14 mouse cellular contexts compared by ENCODE assay signal in the genomic region with DNA sequence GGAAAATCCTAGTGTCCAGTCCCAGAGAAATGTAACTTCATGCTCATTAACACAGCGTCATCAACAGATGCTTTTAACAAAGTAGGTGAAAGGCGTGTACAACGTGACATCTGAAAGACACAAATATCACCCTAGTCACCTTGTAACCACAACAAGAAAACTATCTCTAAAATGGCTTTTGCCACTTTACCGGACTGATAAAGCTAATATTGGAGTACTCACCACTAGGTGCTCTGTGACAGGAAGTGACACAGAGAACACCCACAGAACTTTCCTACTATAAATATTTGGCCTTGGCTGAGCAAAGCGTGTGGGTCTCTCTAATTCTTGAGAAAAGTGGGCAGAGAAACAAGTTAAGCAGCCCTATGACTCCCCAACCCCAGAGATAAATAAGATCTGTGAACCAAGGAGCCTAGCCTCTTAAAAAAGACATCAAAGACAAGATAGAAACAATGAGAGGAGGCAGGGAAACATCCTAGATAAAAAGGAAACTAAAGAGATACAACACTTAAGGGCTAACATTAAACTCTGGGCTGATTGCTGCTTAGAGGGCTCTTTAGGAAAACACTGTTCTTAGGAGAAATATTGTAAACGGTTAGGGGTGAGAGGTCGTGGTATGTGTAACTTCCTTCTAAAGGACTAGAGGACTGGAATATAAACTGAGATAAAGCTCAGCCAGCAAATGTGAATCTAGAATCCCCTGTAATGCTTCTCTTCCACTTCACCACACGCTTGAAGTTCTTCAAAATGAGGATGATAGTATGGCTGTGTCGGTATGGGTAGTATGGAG. TPM values are rescaled to one million over a fixed set of nuclear protein-coding genes. Genes with fewer than 3 reads are reported as not detected.
A peak's percentile ranks its signal among the peaks of the same experiment; 100 is the strongest.
DNase-seq lines count a peak whose midpoint lies in the region; ATAC-seq and TF ChIP-seq lines count a peak whose summit lies in the region.
"Had no signal": no experiment of that assay in that cellular context is flagged by ENCODE, and none has a peak within 500 bp of the region (broad histone marks: within the 10 kb centered on the region; RNA-seq: fewer than 3 reads in every experiment).

No protein-coding gene starts in this region.

- peak overlapping the region; percentile 8; the same call in 1 of the 2 replicates for H3K4me2 ChIP-seq in lung, embryonic 16.5 days (ENCODE audit: low read depth, low read length)
- H3K4me2 ChIP-seq in midbrain, embryonic 14.5 days (ENCODE audit: low read length), result no peak overlapping the region
- H3K4me2 ChIP-seq: embryonic facial prominence, embryonic 15.5 days; forebrain, embryonic 15.5 days; liver, embryonic 13.5 days had no signal

- ATAC-seq in lung, embryonic 16.5 days (ENCODE audit: low read depth), result peak; percentile 66; the same call in 1 of the 2 replicates
- ATAC-seq in midbrain, embryonic 14.5 days (ENCODE audit: low FRiP score, low TSS enrichment), result no peak
- ATAC-seq: forebrain, embryonic 15.5 days had no signal

- no peak for TF ChIP-seq CTCF in lung, adult 2 months (IDR thresholded peaks at IDR 0.05; ENCODE audit: insufficient read depth, low read length)

- no peak overlapping the region for H3K4me3 ChIP-seq in heart, embryonic 10.5 days
- no peak overlapping the region for H3K4me3 ChIP-seq in lung, embryonic 16.5 days (ENCODE audit: low read length)
- no peak overlapping the region for H3K4me3 ChIP-seq in lung, adult 2 months (replicated peaks; ENCODE audit: extremely low read depth, low read depth, low read length)
- no peak overlapping the region for H3K4me3 ChIP-seq in midbrain, embryonic 14.5 days (replicated peaks; ENCODE audit: low read depth, low read length)
- H3K4me3 ChIP-seq: embryonic facial prominence, embryonic 15.5 days; forebrain, embryonic 15.5 days; liver, embryonic 13.5 days had no signal

- H3K27ac ChIP-seq in heart, embryonic 10.5 days, result 0 out of 2 replicates have a peak overlapping the region, but pooled peaks have one; percentile 6
- H3K27ac ChIP-seq in lung, embryonic 16.5 days (ENCODE audit: low read length), result peak overlapping the region; percentile 61
- H3K27ac ChIP-seq in midbrain, embryonic 14.5 days (replicated peaks; ENCODE audit: low read depth, low read length), result no peak overlapping the region
- H3K27ac ChIP-seq: embryonic facial prominence, embryonic 15.5 days; forebrain, embryonic 15.5 days; liver, embryonic 13.5 days had no signal

- no peak overlapping the region for H3K9ac ChIP-seq in lung, embryonic 16.5 days (ENCODE audit: low read length)
- no peak overlapping the region for H3K9ac ChIP-seq in midbrain, embryonic 14.5 days (replicated peaks; ENCODE audit: low read length)
- H3K9ac ChIP-seq: embryonic facial prominence, embryonic 15.5 days; forebrain, embryonic 15.5 days; liver, embryonic 13.5 days had no signal

- 39% methylated on average over 9 of the region's 9 CpGs for WGBS in heart, embryonic 10.5 days
- WGBS in lung, embryonic 16.5 days, result 23% methylated on average over 9 of the region's 9 CpGs
- 39% methylated on average over 9 of the region's 9 CpGs for WGBS in lung, adult 2 months
- 85% methylated on average over 9 of the region's 9 CpGs for WGBS in midbrain, embryonic 14.5 days

- no peaks in the 10 kb centered on the region for H3K9me3 ChIP-seq in heart, embryonic 10.5 days
- no peaks in the 10 kb centered on the region for H3K9me3 ChIP-seq in lung, embryonic 16.5 days (ENCODE audit: control insufficient read depth, low read length)
- H3K9me3 ChIP-seq in midbrain, embryonic 14.5 days (ENCODE audit: control insufficient read depth, low read length), result no peaks in the 10 kb centered on the region
- H3K9me3 ChIP-seq: embryonic facial prominence, embryonic 15.5 days; forebrain, embryonic 15.5 days; liver, embryonic 13.5 days had no signal

- no peak for DNase-seq in heart, embryonic 10.5 days (ENCODE audit: low spot score)
- DNase-seq in heart, postnatal 25 days (ENCODE audit: low spot score), result no peak
- DNase-seq in lung, adult 2 months, result no peak
- peak; percentile 73 for DNase-seq in induced T-regulatory cell, adult 2 months (ENCODE audit: low read depth)
- peak; percentile 32 for DNase-seq in splenic B cell, adult 2 months (ENCODE audit: low read depth, low spot score)
- no peak for DNase-seq in midbrain, embryonic 14.5 days
- DNase-seq in retina, postnatal 1 day, result no peak
- DNase-seq: adrenal gland, postnatal 10 days; gastrocnemius, postnatal 14 days; kidney, postnatal 14 days; liver, embryonic 13.5 days had no signal

- H3K36me3 ChIP-seq in heart, embryonic 10.5 days, result peaks cover 16% of the 10 kb centered on the region; the same call in 1 of the 2 replicates
- H3K36me3 ChIP-seq in lung, embryonic 16.5 days (ENCODE audit: control insufficient read depth, insufficient read depth, low read length), result no peaks in the 10 kb centered on the region
- no peaks in the 10 kb centered on the region for H3K36me3 ChIP-seq in splenic B cell, adult 2 months (ENCODE audit: control insufficient read depth, insufficient read depth, low read length, poor library complexity, severe bottlenecking)
- peaks cover 11% of the 10 kb centered on the region; the same call in 1 of the 2 replicates for H3K36me3 ChIP-seq in midbrain, embryonic 14.5 days (ENCODE audit: control insufficient read depth, insufficient read depth, low read length)
- H3K36me3 ChIP-seq: liver, embryonic 13.5 days had no signal

- peaks cover 31% of the 10 kb centered on the region for H3K4me1 ChIP-seq in heart, embryonic 10.5 days
- peaks cover 11% of the 10 kb centered on the region for H3K4me1 ChIP-seq in lung, embryonic 16.5 days (replicated peaks; ENCODE audit: control insufficient read depth, insufficient read depth, low read length)
- H3K4me1 ChIP-seq in lung, adult 2 months (ENCODE audit: control insufficient read depth, insufficient read depth, low read length), result peaks cover 2% of the 10 kb centered on the region
- H3K4me1 ChIP-seq in midbrain, embryonic 14.5 days (ENCODE audit: control insufficient read depth, insufficient read depth, low read length), result no peaks in the 10 kb centered on the region

- no peak for TF ChIP-seq POLR2A in lung, adult 2 months (IDR thresholded peaks at IDR 0.05; ENCODE audit: borderline replicate concordance, extremely low read depth, low read depth, low read length)

- no peaks in the 10 kb centered on the region for H3K27me3 ChIP-seq in heart, embryonic 10.5 days (ENCODE audit: insufficient read depth, poor library complexity, severe bottlenecking)
- H3K27me3 ChIP-seq in lung, embryonic 16.5 days (ENCODE audit: control insufficient read depth, insufficient read depth, low read depth, low read length), result no peaks in the 10 kb centered on the region
- no peaks in the 10 kb centered on the region for H3K27me3 ChIP-seq in splenic B cell, adult 2 months (ENCODE audit: control insufficient read depth, insufficient read depth, low read length, poor library complexity, severe bottlenecking)
- H3K27me3 ChIP-seq in midbrain, embryonic 14.5 days (ENCODE audit: control insufficient read depth, insufficient read depth, low read length), result no peaks in the 10 kb centered on the region
- H3K27me3 ChIP-seq: embryonic facial prominence, embryonic 15.5 days; forebrain, embryonic 15.5 days; liver, embryonic 13.5 days had no signal

- intact Hi-C loops in heart, postnatal 25 days (cut with DNase I), result no loop called here

RNA-seq across cellular contexts. Expression of gene Mllt3, which starts 29.8 kb away (rescaled TPM):
- polyA plus RNA-seq in heart, embryonic 10.5 days (2016; fragmentation: Nextera tagmentation; extraction: Ambion mirVana), result 56.3 and 68.9 TPM in 2 replicates
- 10 to 100 TPM; 11.7 to 12.2 TPM for total RNA-seq in heart, postnatal 25 days (2021)
- polyA plus RNA-seq in lung, embryonic 16.5 days (2015; fragmentation: Nextera tagmentation; extraction: Ambion mirVana), result 43.6 and 45.1 TPM in 2 replicates
- 6.7 and 8.5 TPM in 2 replicates for polyA plus RNA-seq in lung, adult 2 months (2012; rRNA removed)
- polyA plus RNA-seq in midbrain, embryonic 14.5 days (2014; fragmentation: Nextera tagmentation; extraction: Ambion mirVana), result 85.0 and 104 TPM in 2 replicates

Comparison
In these comparisons a context has a peak if more than half of its experiments do, and no peak if none do; other contexts are left out.
1. DNase-seq: peak in induced T-regulatory cell, adult 2 months (single experiment) and splenic B cell, adult 2 months (single experiment); none in heart, embryonic 10.5 days (single experiment), heart, postnatal 25 days (single experiment), lung, adult 2 months (single experiment), midbrain, embryonic 14.5 days (single experiment) and retina, postnatal 1 day (single experiment).